Mouse (Mus musculus) embryonic fibroblast, embryonic 13.5 days (primary cell): ENCODE measurements around the gene Phf19.

Experiments
- CTCF ChIP-seq: IDR thresholded peaks from 2 replicates; pipeline ENCODE4 v1.5.1; 2011; ENCODE audit warnings: mild to moderate bottlenecking, control low read depth, low read length, moderate library complexity, borderline replicate concordance; ENCODE audit not compliant: insufficient read depth
- POLR2A ChIP-seq: IDR thresholded peaks from 2 replicates; pipeline ENCODE4 v1.6.1; 2011; ENCODE audit warnings: low read depth, mild to moderate bottlenecking, control low read depth, low read length, moderate library complexity

- no peak for TF ChIP-seq CTCF
- TF ChIP-seq POLR2A: no peak
Observed at GRCm38 (mm10) chr2:34915103-34915502, 1.3 kb upstream of the Phf19 start.
